Mouse (Mus musculus) kidney, postnatal 10 days (tissue): ENCODE measurements at regions not wholly inside any gene's neighbourhood (a gene's known extent, or its start where the extent isn't known, plus 50 kb on each side); places are given as distances from the start of the nearest gene placed in this dataset.
"Not testable (repeated sequence)": the region's sequence is repeated elsewhere in the genome, so short reads cannot be mapped to it uniquely, and the experiment has no call there.

ENCODE experiments used
- DNase-seq: peaks from one replicate; pipeline ENCODE4 v3.0.0; 2021; ENCODE audit warnings: mixed read lengths

- DNase-seq: not testable (repeated sequence)
These were observed 67.4 kb downstream of the Pdia4 start for GRCm38 (mm10) chr6:47745856-47746255.

DNA sequence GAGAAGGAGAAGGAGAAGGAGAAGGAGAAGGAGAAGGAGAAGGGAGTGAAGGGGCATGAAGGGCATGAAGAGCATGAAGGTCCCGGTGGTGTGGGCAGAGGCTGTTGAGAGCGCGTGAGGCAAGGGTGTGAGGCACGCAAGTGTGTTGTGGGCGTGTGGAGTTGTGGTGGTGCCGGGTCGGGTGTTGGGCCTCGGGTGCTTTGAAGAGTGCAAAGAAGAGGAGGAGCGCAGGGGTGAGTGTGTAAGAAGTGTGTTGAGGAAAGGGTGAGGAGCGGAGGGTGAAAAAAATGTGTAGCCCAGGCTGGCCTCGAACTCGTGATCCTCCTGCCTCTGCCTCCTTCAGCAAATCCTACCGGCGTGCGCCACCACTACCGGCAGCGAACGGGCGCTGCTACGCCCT lies 69.4 kb downstream of the Pdia4 start:
- DNase-seq: peak; percentile 8

- peak; percentile 6 for DNase-seq
These were observed 73.0 kb downstream of the Pdia4 start for GRCm38 (mm10) chr6:47740216-47740615.

GRCm38 (mm10) chr6:47739696-47740095 lies 73.5 kb downstream of the Pdia4 start:
- DNase-seq: peak; percentile 73

DNA sequence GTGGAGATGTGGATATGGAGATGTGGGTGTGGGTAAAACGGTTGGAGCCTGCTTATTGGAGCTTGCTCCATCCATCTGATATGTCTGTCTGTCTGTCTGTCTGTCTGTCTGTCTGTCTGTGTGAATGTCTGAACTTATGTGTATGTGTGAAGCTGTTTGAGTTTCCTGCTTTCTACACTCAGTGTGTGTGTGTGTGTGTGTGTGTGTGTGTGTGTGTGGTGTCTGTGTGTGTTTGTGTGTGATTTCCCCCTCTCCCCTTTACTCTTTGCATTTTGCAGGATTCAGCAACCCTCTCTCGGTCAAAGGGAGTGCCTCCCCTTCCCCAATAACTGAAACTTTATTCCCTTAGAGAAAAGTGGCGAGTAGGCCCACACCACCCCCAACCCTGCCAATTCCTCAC lies 75.3 kb downstream of the Pdia4 start:
- not testable (repeated sequence) for DNase-seq
